Mouse (Mus musculus): ENCODE data around the gene Vps11. TPM values are rescaled to one million over a fixed set of nuclear protein-coding genes. Genes with fewer than 3 reads are reported as not detected.
"Not testable (repeated sequence)": the region's sequence is repeated elsewhere in the genome, so short reads cannot be mapped to it uniquely, and the experiment has no call there.

The Vps11 gene
- polyA plus RNA-seq, 1 experiment = 19.4 TPM

DNA sequence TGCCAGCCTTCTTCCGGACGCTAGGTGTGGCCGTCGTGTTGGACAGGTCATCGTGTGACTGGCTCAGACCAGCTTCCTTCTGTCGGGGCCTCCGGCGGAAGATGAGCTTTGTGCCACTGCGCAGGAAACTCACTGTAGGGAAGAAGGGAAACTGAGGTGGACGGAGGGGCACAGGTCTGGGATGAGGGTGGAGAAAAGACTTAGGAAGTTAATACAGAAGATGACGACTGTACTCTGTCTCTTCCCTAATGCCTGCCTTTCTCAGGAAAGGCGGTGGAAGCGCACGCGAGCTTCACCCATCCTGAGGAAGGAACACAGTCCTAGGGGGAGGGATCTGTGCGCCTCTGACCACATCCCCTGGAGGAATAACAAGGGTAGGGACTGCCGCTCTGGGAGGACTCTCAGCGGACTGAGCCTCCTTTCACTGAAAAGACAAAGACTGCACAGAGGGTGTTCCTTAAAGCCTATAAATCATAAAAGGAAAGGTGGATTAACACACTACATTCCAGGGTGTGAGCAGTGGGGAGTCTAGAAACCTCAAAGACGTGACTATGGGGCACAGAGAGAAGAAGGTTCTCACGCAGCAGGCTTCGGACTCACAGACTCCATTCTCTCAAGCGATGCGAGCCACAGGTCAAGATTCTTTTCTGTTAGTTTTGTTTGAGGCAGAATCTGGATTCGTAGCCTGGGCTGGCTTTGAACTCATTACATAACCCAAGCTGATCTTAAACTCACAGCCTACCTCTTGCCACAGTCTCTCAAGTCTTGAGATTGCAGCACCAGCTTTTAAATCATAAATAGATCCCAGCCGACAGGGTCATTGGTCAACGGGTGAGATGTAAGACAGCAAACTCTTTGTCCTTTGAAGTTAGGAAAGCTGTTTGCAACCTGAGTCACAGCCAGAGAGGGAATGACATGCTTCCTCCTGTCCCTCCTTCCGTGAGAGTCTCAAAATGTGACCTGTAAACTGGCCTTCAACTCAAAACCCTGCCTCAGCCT is 50.0 kb downstream of the Vps11 start:
- Histone ChIP-seq H3K4me1 (ENCODE audit: control insufficient read depth, insufficient read depth, low read length) (no peaks in the 10 kb centered on the region; the same call in 1 of the 2 replicates), H3K27me3 (ENCODE audit: control insufficient read depth, insufficient read depth, low read length) (no peaks in the 10 kb centered on the region), H3K36me3 (ENCODE audit: control insufficient read depth, insufficient read depth, low read length) (no peaks in the 10 kb centered on the region; the same call in 1 of the 2 replicates), H3K4me3 (ENCODE audit: control insufficient read depth, low read depth, low read length) (no peak overlapping the region), H3K27ac (ENCODE audit: control insufficient read depth, insufficient read depth, low read depth, low read length) (no peak overlapping the region)
- no peak for TF ChIP-seq POLR2A (IDR thresholded peaks at IDR 0.05; ENCODE audit: control insufficient read depth, low read depth, low read length)
- no peak for TF ChIP-seq CTCF (IDR thresholded peaks at IDR 0.05; ENCODE audit: control insufficient read depth, insufficient read depth, insufficient replicate concordance, low read depth, low read length)

DNA sequence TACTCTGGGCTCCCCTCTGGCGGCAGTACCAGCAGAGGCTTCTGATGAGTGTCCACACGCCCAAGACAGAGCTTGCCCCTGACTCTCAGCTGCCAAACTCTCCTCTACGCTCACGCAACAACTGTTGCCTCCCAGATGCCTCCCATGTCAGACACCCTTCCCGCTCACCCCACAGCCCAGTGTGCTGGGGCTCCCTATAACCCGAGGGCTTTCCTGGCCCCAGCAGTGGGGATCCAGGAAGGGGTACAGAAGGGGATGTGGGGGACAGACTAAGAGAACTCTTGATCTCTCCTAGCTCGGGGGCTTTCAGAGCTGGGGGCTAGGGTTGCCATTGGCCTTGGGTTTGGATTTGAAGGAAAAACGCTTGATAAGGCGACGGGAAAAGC is 50.7 kb downstream of the Vps11 start:
- H3K4me1 ChIP-seq (ENCODE audit: control insufficient read depth, insufficient read depth, low read length) = peaks cover 1% of the 10 kb centered on the region; the same call in 1 of the 2 replicates
- TF ChIP-seq POLR2A (IDR thresholded peaks at IDR 0.05; ENCODE audit: control insufficient read depth, low read depth, low read length) (no peak), CTCF (IDR thresholded peaks at IDR 0.05; ENCODE audit: control insufficient read depth, insufficient read depth, insufficient replicate concordance, low read depth, low read length) (no peak)
- H3K27ac ChIP-seq (ENCODE audit: control insufficient read depth, insufficient read depth, low read depth, low read length) = no peak overlapping the region
- H3K36me3 ChIP-seq (ENCODE audit: control insufficient read depth, insufficient read depth, low read length) = no peaks in the 10 kb centered on the region; the same call in 1 of the 2 replicates
- no peaks in the 10 kb centered on the region for H3K27me3 ChIP-seq (ENCODE audit: control insufficient read depth, insufficient read depth, low read length)
- H3K4me3 ChIP-seq (ENCODE audit: control insufficient read depth, low read depth, low read length) = no peak overlapping the region

DNA sequence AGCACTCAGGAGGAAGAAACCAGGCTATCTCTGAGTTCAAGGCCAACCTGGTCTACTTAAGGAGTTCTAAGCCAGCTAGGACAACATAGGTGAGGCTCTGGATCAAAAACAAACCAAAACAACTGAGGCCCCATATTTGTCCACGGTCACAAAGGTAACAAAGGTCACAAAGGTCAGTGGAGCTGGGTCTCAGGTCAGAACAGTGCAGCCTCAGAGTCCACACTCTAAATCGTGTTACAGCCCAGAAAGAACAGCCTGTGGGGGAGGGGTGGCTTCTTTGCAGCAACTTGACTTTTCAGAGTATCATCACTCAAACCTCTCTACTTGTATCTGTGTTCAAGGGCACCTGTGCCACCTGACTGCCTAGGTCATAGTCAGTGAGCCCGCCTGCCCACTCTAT is 51.7 kb downstream of the Vps11 start:
- Histone ChIP-seq H3K4me3 (ENCODE audit: control insufficient read depth, low read depth, low read length) (no peak overlapping the region), H3K27me3 (ENCODE audit: control insufficient read depth, insufficient read depth, low read length) (no peaks in the 10 kb centered on the region), H3K4me1 (ENCODE audit: control insufficient read depth, insufficient read depth, low read length) (peaks cover 2% of the 10 kb centered on the region; the same call in 1 of the 2 replicates), H3K36me3 (ENCODE audit: control insufficient read depth, insufficient read depth, low read length) (no peaks in the 10 kb centered on the region), H3K27ac (ENCODE audit: control insufficient read depth, insufficient read depth, low read depth, low read length) (no peak overlapping the region)
- no peak for TF ChIP-seq CTCF (IDR thresholded peaks at IDR 0.05; ENCODE audit: control insufficient read depth, insufficient read depth, insufficient replicate concordance, low read depth, low read length)
- TF ChIP-seq POLR2A (IDR thresholded peaks at IDR 0.05; ENCODE audit: control insufficient read depth, low read depth, low read length) = no peak

DNA sequence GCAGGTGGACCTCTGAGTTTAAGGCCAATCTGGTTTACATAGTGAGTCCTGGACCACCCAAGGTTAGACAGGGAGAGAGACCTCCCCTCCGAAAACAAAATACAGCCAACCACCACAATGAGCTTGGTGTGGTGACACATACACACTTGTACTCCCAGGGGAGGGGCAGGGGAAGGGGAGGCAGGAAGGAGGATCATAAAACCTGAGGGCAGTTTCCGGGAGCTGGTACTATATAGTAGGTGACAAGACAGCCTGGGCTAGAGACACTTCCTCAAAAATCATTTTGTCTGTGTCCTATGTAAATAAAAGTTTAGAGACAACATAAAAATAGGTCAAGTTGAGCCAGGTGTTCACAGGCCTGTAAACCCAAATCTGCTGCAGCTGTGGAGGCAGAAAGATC is 54.2 kb downstream of the Vps11 start:
- TF ChIP-seq CTCF (IDR thresholded peaks at IDR 0.05; ENCODE audit: control insufficient read depth, insufficient read depth, insufficient replicate concordance, low read depth, low read length) (no peak), POLR2A (IDR thresholded peaks at IDR 0.05; ENCODE audit: control insufficient read depth, low read depth, low read length) (no peak)
- no peaks in the 10 kb centered on the region for H3K27me3 ChIP-seq (ENCODE audit: control insufficient read depth, insufficient read depth, low read length)
- H3K27ac ChIP-seq (ENCODE audit: control insufficient read depth, insufficient read depth, low read depth, low read length) = no peak overlapping the region
- H3K4me1 ChIP-seq (ENCODE audit: control insufficient read depth, insufficient read depth, low read length) = peaks cover 4% of the 10 kb centered on the region
- no peaks in the 10 kb centered on the region; the same call in 1 of the 2 replicates for H3K36me3 ChIP-seq (ENCODE audit: control insufficient read depth, insufficient read depth, low read length)
- H3K4me3 ChIP-seq (ENCODE audit: control insufficient read depth, low read depth, low read length) = no peak overlapping the region

DNA sequence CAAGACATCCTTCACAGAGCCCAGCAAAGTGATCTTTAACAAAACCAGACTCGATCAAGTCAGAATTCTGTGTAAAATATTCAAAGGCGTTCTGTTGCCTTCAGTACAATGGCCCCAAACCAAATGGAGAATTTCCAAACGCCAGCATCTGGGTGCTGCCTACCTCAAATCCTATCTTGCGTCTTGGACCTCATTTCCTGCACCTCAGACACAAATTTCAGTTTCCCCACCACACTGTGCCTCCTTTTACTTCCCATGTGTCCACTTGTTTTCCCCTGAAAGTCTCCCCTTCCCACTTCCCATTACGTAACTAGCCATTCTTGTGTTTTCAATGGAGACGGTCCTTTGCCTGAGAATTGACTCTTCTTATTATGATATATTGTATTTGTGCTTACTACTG is 54.9 kb downstream of the Vps11 start:
- no peak overlapping the region for H3K4me3 ChIP-seq (ENCODE audit: control insufficient read depth, low read depth, low read length)
- no peaks in the 10 kb centered on the region; the same call in none of the 2 replicates for H3K36me3 ChIP-seq (ENCODE audit: control insufficient read depth, insufficient read depth, low read length)
- no peak for TF ChIP-seq POLR2A (IDR thresholded peaks at IDR 0.05; ENCODE audit: control insufficient read depth, low read depth, low read length)
- TF ChIP-seq CTCF (IDR thresholded peaks at IDR 0.05; ENCODE audit: control insufficient read depth, insufficient read depth, insufficient replicate concordance, low read depth, low read length) = no peak
- H3K27me3 ChIP-seq (ENCODE audit: control insufficient read depth, insufficient read depth, low read length) = no peaks in the 10 kb centered on the region
- peaks cover 4% of the 10 kb centered on the region for H3K4me1 ChIP-seq (ENCODE audit: control insufficient read depth, insufficient read depth, low read length)
- H3K27ac ChIP-seq (ENCODE audit: control insufficient read depth, insufficient read depth, low read depth, low read length) = no peak overlapping the region

DNA sequence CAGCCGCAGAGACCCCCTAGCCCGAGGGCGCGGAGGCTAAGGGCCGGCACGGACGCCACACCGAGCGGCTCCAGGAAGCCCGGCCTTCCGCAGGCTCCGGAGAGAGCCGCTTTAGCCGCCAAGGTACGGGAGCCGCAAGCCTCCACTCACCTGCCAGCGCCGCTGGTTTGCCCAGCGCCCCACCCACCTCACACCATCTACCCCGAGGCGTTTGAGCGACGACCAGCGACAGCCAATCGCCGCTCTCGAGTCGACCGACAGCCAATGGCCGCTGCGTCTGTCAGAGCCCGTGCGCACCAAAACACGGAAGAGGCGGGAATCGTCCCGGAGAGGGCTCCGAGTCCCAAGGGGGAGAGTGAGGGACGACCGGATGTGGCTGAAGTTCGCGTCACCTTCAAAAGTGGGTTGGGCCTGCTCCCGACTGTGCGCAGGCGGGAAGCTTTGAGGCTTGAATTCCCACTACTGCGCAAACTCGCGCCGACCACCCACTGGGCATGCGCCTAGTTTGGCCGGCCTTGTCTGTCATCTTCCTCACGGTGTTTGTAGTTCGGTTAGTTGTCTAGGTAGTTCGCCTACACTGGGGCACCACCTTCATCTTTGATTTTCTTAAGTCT is 55.9 kb downstream of the Vps11 start, which contains the start of gene Hinfp:
Hinfp (minus strand) TSS at position 206 of the 614 bp plus-strand sequence.
- H3K4me1 ChIP-seq (ENCODE audit: control insufficient read depth, insufficient read depth, low read length) = peaks cover 4% of the 10 kb centered on the region
- H3K4me3 ChIP-seq (ENCODE audit: control insufficient read depth, low read depth, low read length) = peak within 1 kb of the TSS; percentile 98
- H3K27me3 ChIP-seq (ENCODE audit: control insufficient read depth, insufficient read depth, low read length) = no peaks in the 10 kb centered on the region
- H3K36me3 ChIP-seq (ENCODE audit: control insufficient read depth, insufficient read depth, low read length) = no peaks in the 10 kb centered on the region; the same call in none of the 2 replicates
- TF ChIP-seq POLR2A (IDR thresholded peaks at IDR 0.05; ENCODE audit: control insufficient read depth, low read depth, low read length) (peak; percentile 72), CTCF (IDR thresholded peaks at IDR 0.05; ENCODE audit: control insufficient read depth, insufficient read depth, insufficient replicate concordance, low read depth, low read length) (no peak)
- H3K27ac ChIP-seq (ENCODE audit: control insufficient read depth, insufficient read depth, low read depth, low read length) = peak within 1 kb of the TSS; percentile 93

DNA sequence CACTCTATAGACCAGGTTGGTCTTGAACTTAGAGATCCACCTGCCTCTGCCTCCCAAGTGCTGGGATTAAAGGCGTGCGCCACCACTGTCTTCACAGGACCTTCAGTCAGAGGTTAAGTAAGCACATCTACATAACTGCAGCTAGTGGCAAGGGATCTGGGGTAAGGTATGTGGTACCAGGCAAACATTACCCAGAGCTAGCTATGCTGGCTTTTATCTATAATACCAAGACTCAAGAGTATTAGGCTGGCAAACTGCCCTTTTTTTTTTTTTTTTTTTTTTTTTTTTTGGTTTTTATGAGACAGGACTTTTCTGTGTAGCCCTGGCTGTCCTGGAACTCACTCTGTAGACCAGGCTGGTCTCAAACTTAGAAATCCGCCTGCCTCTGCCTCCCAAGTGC is 61.5 kb downstream of the Vps11 start:
- not testable (repeated sequence) for H3K36me3 ChIP-seq (ENCODE audit: control insufficient read depth, insufficient read depth, low read length); H3K4me1 ChIP-seq (ENCODE audit: control insufficient read depth, insufficient read depth, low read length); H3K4me3 ChIP-seq (ENCODE audit: control insufficient read depth, low read depth, low read length); H3K27me3 ChIP-seq (ENCODE audit: control insufficient read depth, insufficient read depth, low read length); H3K27ac ChIP-seq (ENCODE audit: control insufficient read depth, insufficient read depth, low read depth, low read length)

Other genes with a start within 250 kb of the Vps11 start
- gene Gm49380, start 248.2 kb downstream of the Vps11 start, polyA plus RNA-seq (2012; rRNA removed) = 1.2 and 1.6 TPM in 2 replicates
- gene Rnf26, start 248.2 kb downstream of the Vps11 start, polyA plus RNA-seq (2012; rRNA removed) = 37.5 and 38.3 TPM in 2 replicates
- gene Mcam, start 227.2 kb downstream of the Vps11 start, polyA plus RNA-seq (2012; rRNA removed) = 14.1 and 14.3 TPM in 2 replicates
- gene Cbl, start 127.6 kb downstream of the Vps11 start, polyA plus RNA-seq (2012; rRNA removed) = 45.5 and 47.9 TPM in 2 replicates
- gene Ccdc153, start 121.0 kb downstream of the Vps11 start, polyA plus RNA-seq (2012; rRNA removed) = 0.61 and 0.69 TPM in 2 replicates
- gene Pdzd3, start 110.2 kb downstream of the Vps11 start, polyA plus RNA-seq (2012; rRNA removed) = 0.11 TPM in 1 of 2 replicates, not detected in the other
- 1.3 and 1.6 TPM in 2 replicates for gene Nlrx1, start 93.1 kb downstream of the Vps11 start, polyA plus RNA-seq (2012; rRNA removed)
- gene Abcg4, start 73.1 kb downstream of the Vps11 start, polyA plus RNA-seq (2012; rRNA removed) = 0.58 and 0.89 TPM in 2 replicates
- 13.1 and 16.0 TPM in 2 replicates for gene Hinfp, start 56.0 kb downstream of the Vps11 start, polyA plus RNA-seq (2012; rRNA removed)
- gene C2cd2l, start 41.4 kb downstream of the Vps11 start, polyA plus RNA-seq (2012; rRNA removed) = 16.4 and 20.7 TPM in 2 replicates
- 6.5 and 6.7 TPM in 2 replicates for gene Dpagt1, start 35.7 kb downstream of the Vps11 start, polyA plus RNA-seq (2012; rRNA removed)
- gene H2afx, start 27.0 kb downstream of the Vps11 start, polyA plus RNA-seq (2012; rRNA removed) = 107 TPM in 2 replicates
- gene Hmbs, start 17.4 kb downstream of the Vps11 start, polyA plus RNA-seq (2012; rRNA removed) = 18.2 and 19.3 TPM in 2 replicates
- 82.1 and 99.9 TPM in 2 replicates for gene Hyou1, start 17.8 kb upstream of the Vps11 start, polyA plus RNA-seq (2012; rRNA removed)
- gene Slc37a4, start 35.2 kb upstream of the Vps11 start, polyA plus RNA-seq (2012; rRNA removed) = 14.1 and 14.7 TPM in 2 replicates
- gene Rps25, start 45.5 kb upstream of the Vps11 start, polyA plus RNA-seq (2012; rRNA removed) = 194 and 199 TPM in 2 replicates
- gene Trappc4, start 45.9 kb upstream of the Vps11 start, polyA plus RNA-seq (2012; rRNA removed) = 40.0 and 41.8 TPM in 2 replicates
- gene Ccdc84, start 56.9 kb upstream of the Vps11 start, polyA plus RNA-seq (2012; rRNA removed) = 10.9 TPM in 2 replicates
- gene Foxr1, start 79.5 kb upstream of the Vps11 start, polyA plus RNA-seq (2012; rRNA removed) = 1.5 and 2.0 TPM in 2 replicates
- 2.2 and 4.3 TPM in 2 replicates for gene Upk2, start 93.3 kb upstream of the Vps11 start, polyA plus RNA-seq (2012; rRNA removed)
- 8.4 and 9.1 TPM in 2 replicates for gene Bcl9l, start 121.2 kb upstream of the Vps11 start, polyA plus RNA-seq (2012; rRNA removed)
- 8.6 and 11.2 TPM in 2 replicates for gene Cxcr5, start 200.2 kb upstream of the Vps11 start, polyA plus RNA-seq (2012; rRNA removed)
- gene Ddx6, start 243.2 kb upstream of the Vps11 start, polyA plus RNA-seq (2012; rRNA removed) = 9.0 and 11.7 TPM in 2 replicates

Data from testis, adult 2 months (tissue).